Mouse (Mus musculus) midbrain, embryonic 15.5 days (tissue): ENCODE data around the gene Pan3. TPM values are rescaled to one million over a fixed set of nuclear protein-coding genes. Genes with fewer than 3 reads are reported as not detected.

ENCODE experiments used
- ATAC-seq: fragments of 200-750 bp; cut with Nextera tagmentation; replicated peaks from 2 replicates; pipeline ENCODE4 v1.8.0; 2017; ENCODE audit warnings: moderate TSS enrichment
- H3K27ac ChIP-seq: fragments of 300-500 bp; sonication (generic); 2 replicates; pipeline ENCODE4 v1.5.1; 2015; ENCODE audit warnings: mild to moderate bottlenecking, inconsistent platforms
- H3K27me3 ChIP-seq: fragments of 300-500 bp; sonication (generic); replicated peaks from 2 replicates; pipeline ENCODE4 v1.6.1; 2015; ENCODE audit warnings: inconsistent platforms
- H3K36me3 ChIP-seq: fragments of 300-500 bp; sonication (generic); replicated peaks from 2 replicates; pipeline ENCODE4 v1.6.1; 2015; ENCODE audit warnings: inconsistent platforms
- H3K4me1 ChIP-seq: fragments of 300-500 bp; sonication (generic); 2 replicates; pipeline ENCODE4 v1.6.1; 2015; ENCODE audit warnings: inconsistent platforms
- H3K4me2 ChIP-seq: fragments of 300-500 bp; sonication (generic); 2 replicates; pipeline ENCODE4 v1.6.1; 2015; ENCODE audit warnings: inconsistent platforms, mild to moderate bottlenecking, moderate library complexity
- H3K4me3 ChIP-seq: fragments of 300-500 bp; sonication (generic); 2 replicates; pipeline ENCODE4 v1.5.1; 2015; ENCODE audit warnings: mild to moderate bottlenecking, inconsistent platforms
- H3K9ac ChIP-seq: fragments of 300-500 bp; sonication (generic); 2 replicates; pipeline ENCODE4 v1.6.1; 2015; ENCODE audit warnings: mild to moderate bottlenecking, inconsistent platforms
- H3K9me3 ChIP-seq: fragments of 300-500 bp; sonication (generic); 2 replicates; pipeline ENCODE4 v1.6.1; 2016; ENCODE audit warnings: inconsistent platforms
- WGBS: fragments of 180-500 bp; shearing (Covaris S2); methylation state at CpG from one replicate; pipeline ENCODE4 v1.1.7; 2015; ENCODE audit warnings: mixed read lengths; 5-methylcytosine and 5-hydroxymethylcytosine counted together
- polyA plus RNA-seq: library from polyadenylated mRNA; unstranded; fragments of >200 nt; fragmentation: Nextera tagmentation; extraction: Ambion mirVana; gene quantifications from 2 replicates; pipeline ENCODE4 v1.2.1, GENCODE M21; 2015

The Pan3 gene
- polyA plus RNA-seq, 1 experiment from 2014 or later: 66.0 TPM

DNA sequence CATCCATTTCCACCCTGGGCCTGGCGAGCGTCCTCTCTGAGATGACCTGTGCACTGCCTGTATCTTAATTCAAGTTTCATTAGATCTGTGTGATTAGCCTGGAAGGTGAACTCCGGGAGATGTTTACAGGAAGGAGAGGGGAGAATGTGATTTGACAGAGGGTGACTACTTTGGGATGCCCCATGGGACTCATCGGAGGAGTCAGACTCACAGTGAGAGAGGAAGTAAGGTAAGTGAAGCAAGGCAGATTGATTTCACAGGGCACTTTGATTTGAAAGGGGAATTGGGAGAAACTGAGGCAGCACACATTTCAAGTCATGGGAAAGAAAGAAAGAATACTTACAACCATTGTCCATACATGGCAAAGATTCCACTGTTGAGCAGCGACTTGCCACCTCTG is 23.8 kb upstream of the Pan3 start:
- H3K4me1 ChIP-seq: peaks cover 3% of the 10 kb centered on the region
- no peak overlapping the region for H3K4me3 ChIP-seq
- no peak overlapping the region for H3K4me2 ChIP-seq
- no peak overlapping the region for H3K9ac ChIP-seq
- 86% methylated on average over 5 of the region's 5 CpGs for WGBS
- no peak for ATAC-seq
- H3K36me3 ChIP-seq: no peaks in the 10 kb centered on the region
- H3K27me3 ChIP-seq: peaks cover 8% of the 10 kb centered on the region
- no peak overlapping the region for H3K27ac ChIP-seq
- H3K9me3 ChIP-seq: no peaks in the 10 kb centered on the region

DNA sequence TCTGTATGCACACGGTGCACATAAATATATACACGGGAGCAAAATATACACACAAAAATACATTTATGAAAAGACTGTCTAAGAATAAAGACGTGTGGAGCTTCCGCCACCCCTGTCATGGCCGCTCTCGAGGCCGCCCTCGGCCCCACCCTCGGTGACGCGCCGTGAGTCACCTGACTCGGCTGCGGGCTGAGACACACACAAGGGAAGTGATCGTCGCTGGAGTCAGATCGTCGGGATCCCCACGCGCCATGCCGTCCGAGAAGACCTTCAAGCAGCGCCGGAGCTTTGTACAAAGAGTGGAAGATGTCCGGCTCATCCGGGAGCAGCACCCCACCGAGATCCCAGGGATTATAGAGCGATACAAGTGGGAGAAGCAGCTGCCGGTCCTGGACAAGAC is 21.2 kb upstream of the Pan3 start:
- peak overlapping the region; percentile 21; the same call in 1 of the 2 replicates for H3K4me2 ChIP-seq

DNA sequence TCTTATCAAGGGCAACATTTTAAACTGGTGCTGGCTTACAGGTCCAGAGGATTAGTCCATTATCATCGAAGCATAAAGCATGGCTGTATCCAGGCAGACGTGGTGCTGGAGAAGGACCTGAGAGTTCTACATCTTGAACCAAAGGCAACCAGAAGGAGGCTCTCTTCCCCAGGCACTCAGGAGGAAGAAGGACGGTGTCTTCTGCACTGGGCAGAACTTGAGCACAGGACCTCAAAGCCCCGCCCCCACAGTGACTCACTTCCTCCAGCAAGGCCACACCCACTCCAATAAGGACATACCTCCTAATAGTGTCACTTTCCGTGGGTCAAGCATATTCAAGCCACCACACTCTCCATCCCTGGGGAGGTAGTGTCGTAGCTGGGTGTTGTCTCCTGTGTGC is 19.4 kb upstream of the Pan3 start:
- Histone ChIP-seq H3K9ac (no peak overlapping the region), H3K4me1 (no peaks in the 10 kb centered on the region), H3K4me3 (no peak overlapping the region), H3K36me3 (no peaks in the 10 kb centered on the region), H3K27me3 (no peaks in the 10 kb centered on the region), H3K4me2 (no peak overlapping the region), H3K27ac (no peak overlapping the region), H3K9me3 (no peaks in the 10 kb centered on the region)
- ATAC-seq: no peak
- WGBS: 83% methylated on average over 6 of the region's 6 CpGs

More for the DNA sequence above, 21.2 kb upstream of the Pan3 start:
- H3K9ac ChIP-seq: no peak overlapping the region
- ATAC-seq: no peak
- no peaks in the 10 kb centered on the region for H3K27me3 ChIP-seq
- H3K4me3 ChIP-seq: peak overlapping the region; percentile 17; the same call in 1 of the 2 replicates
- H3K9me3 ChIP-seq: no peaks in the 10 kb centered on the region
- 58% methylated on average over 29 of the region's 29 CpGs for WGBS
- no peaks in the 10 kb centered on the region for H3K36me3 ChIP-seq
- no peak overlapping the region for H3K27ac ChIP-seq
- no peaks in the 10 kb centered on the region for H3K4me1 ChIP-seq

DNA sequence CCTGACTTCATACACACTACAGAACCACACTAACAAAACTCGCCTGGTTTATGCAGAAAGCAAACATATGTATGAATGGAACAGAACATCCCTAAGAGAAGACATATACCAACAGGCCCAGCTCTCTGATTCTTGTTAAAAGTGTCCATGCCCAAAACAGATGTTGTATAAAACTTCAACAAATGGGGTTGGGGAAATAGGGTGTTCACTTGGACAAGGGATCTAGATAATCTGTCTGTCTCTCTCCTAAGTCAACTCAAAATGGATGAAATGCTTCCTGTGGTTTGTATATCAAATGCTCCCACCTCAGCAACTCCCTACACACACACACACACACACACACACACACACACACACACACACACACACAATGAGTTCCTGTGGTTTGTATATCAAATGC is 12.0 kb upstream of the Pan3 start:
- Histone ChIP-seq H3K27me3 (no peaks in the 10 kb centered on the region), H3K9me3 (no peaks in the 10 kb centered on the region), H3K4me1 (no peaks in the 10 kb centered on the region), H3K4me2 (no peak overlapping the region), H3K27ac (no peak overlapping the region), H3K36me3 (no peaks in the 10 kb centered on the region), H3K9ac (no peak overlapping the region), H3K4me3 (no peak overlapping the region)
- ATAC-seq: no peak
- WGBS: 85% methylated on average over 1 of the region's 1 CpGs

DNA sequence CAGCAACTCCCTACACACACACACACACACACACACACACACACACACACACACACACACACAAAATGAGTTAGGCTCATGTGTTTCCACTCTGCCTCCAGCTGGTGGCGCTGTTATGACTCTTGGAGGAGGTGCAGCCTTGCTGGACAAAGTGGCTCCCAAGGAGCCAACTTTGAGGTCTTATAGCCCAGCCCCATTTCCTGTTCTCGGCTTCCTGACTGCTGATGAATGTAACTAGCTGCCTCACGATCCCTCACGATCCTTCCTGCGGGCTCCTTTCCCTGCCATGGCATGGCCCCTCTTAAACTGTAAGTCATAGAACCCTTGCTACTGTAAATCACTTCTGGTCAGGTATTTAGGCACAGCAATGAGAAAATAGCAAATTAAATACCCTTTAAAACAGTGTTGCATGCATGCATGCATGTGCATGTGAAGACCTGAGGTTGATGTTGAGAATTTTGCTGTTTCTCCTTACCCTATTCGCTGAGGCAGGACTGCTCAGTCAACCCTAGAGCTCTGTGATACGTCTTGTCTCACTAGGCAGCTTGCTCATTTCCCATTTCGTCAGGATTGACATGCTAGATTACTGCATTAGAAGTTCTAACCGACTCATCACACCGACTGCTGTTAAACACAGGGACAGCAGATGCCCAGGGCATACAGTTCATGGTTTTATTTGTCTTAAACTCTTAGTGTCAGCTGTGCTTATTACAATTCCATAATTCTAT is 11.4 kb upstream of the Pan3 start:
- Histone ChIP-seq H3K9me3 (no peaks in the 10 kb centered on the region), H3K27ac (no peak overlapping the region), H3K4me3 (no peak overlapping the region), H3K9ac (no peak overlapping the region), H3K4me2 (no peak overlapping the region), H3K36me3 (no peaks in the 10 kb centered on the region), H3K4me1 (no peaks in the 10 kb centered on the region), H3K27me3 (no peaks in the 10 kb centered on the region)
- 54% methylated on average over 10 of the region's 10 CpGs for WGBS
- no peak for ATAC-seq

DNA sequence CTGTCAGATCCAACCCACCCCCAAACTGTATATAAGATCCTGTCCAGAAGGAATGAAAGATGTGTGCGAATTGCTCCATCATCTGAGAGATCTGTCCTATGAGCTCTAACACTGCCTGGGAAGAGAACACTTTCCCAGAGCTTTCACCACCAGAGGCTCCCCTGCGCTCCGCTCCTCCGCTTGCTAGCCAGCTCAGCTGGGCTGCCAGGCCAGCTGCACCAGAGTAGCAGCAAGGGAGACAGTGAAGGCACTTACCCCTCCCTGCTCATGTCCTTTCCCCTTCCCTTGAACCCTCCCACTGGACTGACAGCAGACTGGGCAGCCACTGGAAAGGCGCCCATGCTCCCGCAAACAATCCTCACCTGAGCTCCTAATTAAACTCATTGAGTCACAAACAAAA is 6.3 kb upstream of the Pan3 start:
- H3K27ac ChIP-seq: no peak overlapping the region
- no peaks in the 10 kb centered on the region for H3K36me3 ChIP-seq
- no peak overlapping the region for H3K4me2 ChIP-seq
- WGBS: 41% methylated on average over 6 of the region's 6 CpGs
- H3K4me3 ChIP-seq: no peak overlapping the region
- H3K27me3 ChIP-seq: no peaks in the 10 kb centered on the region
- no peak overlapping the region for H3K9ac ChIP-seq
- no peak for ATAC-seq
- H3K4me1 ChIP-seq: peaks cover 2% of the 10 kb centered on the region
- H3K9me3 ChIP-seq: no peaks in the 10 kb centered on the region

DNA sequence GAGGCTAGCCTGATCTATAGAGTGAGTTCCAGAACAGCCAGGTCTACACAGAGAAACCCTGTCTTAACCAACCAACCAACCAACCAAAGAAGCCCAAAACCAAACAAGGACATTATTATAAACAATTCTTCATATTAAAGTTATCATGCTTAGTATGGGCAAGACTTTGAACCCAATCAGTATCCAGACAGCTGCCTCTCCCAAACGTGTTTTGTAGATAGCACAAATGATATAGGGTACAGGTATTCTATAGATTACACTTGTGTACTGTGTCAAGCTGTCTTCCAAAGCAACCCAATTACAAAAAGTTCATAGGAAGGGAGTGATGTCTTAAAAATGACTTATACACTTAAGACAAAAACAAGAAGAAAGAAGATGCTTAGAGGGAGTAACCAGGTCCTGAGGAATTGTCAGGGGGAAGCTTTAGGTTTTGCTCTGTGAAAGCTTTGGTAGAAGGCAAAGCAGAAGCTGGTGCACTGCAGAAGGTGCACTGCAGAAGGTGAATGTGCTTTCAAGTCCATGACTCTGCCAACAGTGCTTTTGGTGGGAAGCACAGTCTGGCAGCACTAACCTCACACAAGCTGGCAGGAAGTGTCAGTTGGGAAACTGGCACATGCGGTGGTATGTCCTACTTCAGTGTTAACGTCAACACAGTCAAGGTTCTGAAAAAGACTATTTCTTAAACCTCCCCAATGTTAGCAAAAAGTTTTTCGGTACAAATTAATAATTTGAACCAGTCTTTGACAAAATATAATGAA is 3.7 kb upstream of the Pan3 start:
- no peaks in the 10 kb centered on the region for H3K9me3 ChIP-seq
- no peak for ATAC-seq
- H3K27ac ChIP-seq: no peak overlapping the region
- peaks cover 12% of the 10 kb centered on the region for H3K4me1 ChIP-seq
- H3K4me2 ChIP-seq: no peak overlapping the region
- WGBS: 79% methylated on average over 4 of the region's 4 CpGs
- no peak overlapping the region for H3K4me3 ChIP-seq
- no peaks in the 10 kb centered on the region for H3K27me3 ChIP-seq
- H3K9ac ChIP-seq: no peak overlapping the region
- H3K36me3 ChIP-seq: no peaks in the 10 kb centered on the region

DNA sequence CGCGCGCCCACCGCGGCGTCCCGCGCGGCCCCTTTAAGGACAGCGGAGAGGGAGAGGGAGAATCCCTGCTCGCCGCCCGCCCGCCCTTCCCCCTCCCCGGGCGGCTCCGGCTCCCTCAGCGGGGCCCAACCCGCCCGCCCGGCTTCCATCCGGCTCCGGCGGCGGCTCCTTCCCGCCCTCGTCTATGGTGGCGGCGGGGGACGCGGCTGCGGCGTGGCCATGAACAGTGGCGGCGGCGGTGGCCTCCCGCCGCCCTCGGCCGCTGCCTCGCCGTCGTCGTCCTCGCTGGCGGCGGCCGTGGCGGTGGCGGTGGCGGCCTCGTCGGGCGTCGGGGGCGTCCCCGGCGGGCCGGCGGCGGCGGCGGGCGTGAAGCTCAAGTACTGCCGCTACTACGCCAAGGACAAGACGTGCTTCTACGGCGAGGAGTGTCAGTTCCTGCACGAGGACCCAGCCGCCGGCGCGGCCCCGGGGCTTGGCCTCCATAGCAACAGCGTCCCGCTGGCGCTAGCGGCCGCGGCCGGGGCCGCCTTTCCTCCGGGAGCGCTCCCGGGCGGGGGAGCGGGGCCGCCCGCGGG is 487 bp downstream of the Pan3 start:
- H3K27ac ChIP-seq: peak overlapping the region; percentile 95
- peak; percentile 88 for ATAC-seq
- no peaks in the 10 kb centered on the region for H3K9me3 ChIP-seq
- peak overlapping the region; percentile 90 for H3K4me3 ChIP-seq
- 1% methylated on average over 53 of the region's 91 CpGs for WGBS
- no peaks in the 10 kb centered on the region for H3K36me3 ChIP-seq
- H3K27me3 ChIP-seq: no peaks in the 10 kb centered on the region
- H3K9ac ChIP-seq: peak overlapping the region; percentile 95
- H3K4me2 ChIP-seq: peak overlapping the region; percentile 77
- H3K4me1 ChIP-seq: peaks cover 37% of the 10 kb centered on the region

DNA sequence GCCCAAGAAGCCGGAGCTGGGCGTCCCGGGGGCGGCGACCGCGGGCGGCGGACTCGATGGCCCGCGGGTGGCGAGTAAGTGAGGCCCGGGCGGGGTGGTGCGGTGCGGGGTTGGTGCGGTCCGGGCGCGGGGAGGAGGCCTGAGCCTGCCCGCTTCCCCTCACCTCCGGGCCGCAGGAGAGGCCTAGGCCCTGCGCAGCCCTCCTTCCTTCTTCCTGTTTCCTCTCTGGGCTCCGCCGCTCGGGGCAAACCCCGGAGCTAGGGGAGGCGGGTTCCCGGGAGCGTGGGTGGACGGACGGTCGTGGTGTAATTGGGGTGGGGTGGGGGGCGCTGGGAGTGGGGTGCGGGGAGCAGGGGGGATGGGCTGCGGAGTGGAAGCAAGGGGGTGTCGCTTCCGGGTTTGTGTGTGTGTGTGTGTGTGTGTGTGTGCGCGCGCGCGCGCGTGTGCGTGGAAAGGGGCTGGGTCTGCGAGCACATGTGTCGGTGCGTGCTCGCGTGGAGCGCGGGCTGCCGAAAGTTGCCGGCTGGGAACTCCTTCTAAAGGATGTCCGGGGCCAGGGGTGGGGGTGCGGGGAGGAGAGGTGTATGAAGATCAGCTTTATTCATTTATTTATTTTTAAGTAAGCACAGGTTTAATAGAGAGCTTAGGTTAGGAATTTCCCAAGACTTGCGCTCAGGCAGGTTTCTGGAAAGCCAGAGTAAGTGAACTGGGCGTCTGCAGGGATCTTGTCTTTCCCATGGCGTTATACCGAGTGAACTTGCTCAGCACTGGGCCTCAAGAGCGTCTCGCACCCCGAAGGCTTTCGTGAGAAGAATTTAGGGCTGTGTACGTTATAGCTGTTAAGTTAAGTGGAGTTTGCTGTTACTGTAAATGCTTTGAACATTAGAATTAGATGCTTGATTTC is 1.2 kb downstream of the Pan3 start:
- Histone ChIP-seq H3K9me3 (no peaks in the 10 kb centered on the region), H3K4me2 (peak overlapping the region; percentile 77), H3K27me3 (no peaks in the 10 kb centered on the region), H3K9ac (peak overlapping the region; percentile 95), H3K4me1 (peaks cover 43% of the 10 kb centered on the region), H3K4me3 (peak overlapping the region; percentile 90), H3K27ac (peak overlapping the region; percentile 95), H3K36me3 (no peaks in the 10 kb centered on the region)
- 1% methylated on average over 49 of the region's 68 CpGs for WGBS
- peak; percentile 76 for ATAC-seq

DNA sequence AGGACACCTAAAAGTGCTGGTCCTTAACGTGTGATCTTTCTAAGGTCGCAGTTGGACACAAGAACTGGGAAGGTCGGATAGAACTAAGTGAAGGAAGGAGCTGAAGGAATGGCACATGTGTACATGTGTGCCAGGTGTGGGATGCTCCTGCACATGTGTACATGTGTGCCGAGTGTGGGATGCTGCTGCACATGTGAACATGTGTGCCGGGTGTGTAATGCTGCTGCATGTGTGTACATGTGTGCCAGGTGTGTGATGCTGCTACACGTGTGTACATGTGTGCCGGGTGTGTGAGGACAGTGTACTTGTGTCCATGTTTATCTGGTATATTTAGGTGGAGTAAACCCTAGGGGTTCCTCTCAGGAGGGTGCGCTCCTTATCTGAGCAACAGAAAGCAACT is 3.0 kb downstream of the Pan3 start:
- Histone ChIP-seq H3K27ac (no peak overlapping the region), H3K27me3 (no peaks in the 10 kb centered on the region), H3K4me2 (no peak overlapping the region), H3K4me3 (no peak overlapping the region), H3K4me1 (peaks cover 57% of the 10 kb centered on the region), H3K9me3 (no peaks in the 10 kb centered on the region), H3K9ac (no peak overlapping the region), H3K36me3 (no peaks in the 10 kb centered on the region)
- no peak for ATAC-seq
- WGBS: 93% methylated on average over 8 of the region's 8 CpGs

DNA sequence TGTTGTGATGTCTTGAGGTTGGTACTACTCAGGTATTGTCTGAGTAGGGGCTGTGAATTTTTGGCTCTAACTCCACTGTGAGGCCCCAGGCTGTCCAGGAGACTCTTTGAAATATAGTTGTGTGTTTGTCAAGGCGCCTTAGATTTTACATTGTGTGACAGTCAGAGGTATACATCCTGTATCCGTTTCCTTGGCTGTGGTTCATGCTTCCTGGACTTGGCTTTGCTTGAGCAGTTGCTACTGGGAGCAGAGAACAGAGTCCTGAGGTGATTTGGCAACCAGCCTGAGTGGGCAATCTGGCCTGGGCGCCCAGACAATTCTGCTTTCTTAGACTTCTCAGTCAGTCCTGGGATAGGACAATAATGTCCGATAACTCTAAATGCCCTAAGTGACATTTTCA is 5.3 kb downstream of the Pan3 start:
- Histone ChIP-seq H3K4me3 (no peak overlapping the region), H3K4me2 (no peak overlapping the region), H3K27ac (no peak overlapping the region), H3K9me3 (no peaks in the 10 kb centered on the region), H3K27me3 (no peaks in the 10 kb centered on the region), H3K9ac (no peak overlapping the region), H3K4me1 (peaks cover 52% of the 10 kb centered on the region), H3K36me3 (no peaks in the 10 kb centered on the region)
- WGBS: 72% methylated on average over 4 of the region's 4 CpGs
- ATAC-seq: no peak

DNA sequence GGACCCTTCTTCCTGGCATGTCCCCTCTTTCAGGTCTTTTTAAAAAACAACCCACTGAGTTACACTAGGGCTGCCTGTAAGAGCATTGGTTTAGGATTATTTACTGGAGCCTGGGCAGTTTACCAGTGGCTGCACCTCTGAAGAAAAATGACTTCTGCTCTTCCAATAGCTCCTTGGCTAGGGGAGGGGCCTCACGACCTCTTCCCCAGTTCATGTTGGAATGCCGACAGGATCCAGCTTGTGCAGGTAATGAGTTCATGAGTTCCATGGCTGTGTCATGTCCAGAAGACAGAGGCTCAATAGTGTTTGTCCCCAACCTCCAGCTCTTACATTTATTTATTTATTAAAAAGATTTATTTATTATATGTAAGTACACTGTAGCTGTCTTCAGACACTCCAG is 5.8 kb downstream of the Pan3 start:
- Histone ChIP-seq H3K27ac (no peak overlapping the region), H3K4me1 (peaks cover 52% of the 10 kb centered on the region)
- 83% methylated on average over 2 of the region's 2 CpGs for WGBS

More for the DNA sequence above, 5.8 kb downstream of the Pan3 start:
- H3K4me2 ChIP-seq: no peak overlapping the region
- no peak overlapping the region for H3K9ac ChIP-seq
- no peaks in the 10 kb centered on the region for H3K27me3 ChIP-seq
- H3K36me3 ChIP-seq: no peaks in the 10 kb centered on the region
- no peak overlapping the region for H3K4me3 ChIP-seq
- H3K9me3 ChIP-seq: no peaks in the 10 kb centered on the region
- ATAC-seq: no peak
